Mouse (Mus musculus) ovary, postnatal 14 days (tissue): ENCODE results near the gene Sipa1l1.

Source experiments
- DNase-seq: peaks from one replicate; pipeline ENCODE4 v3.0.0; 2022; ENCODE audit warnings: low spot score

Sipa1l1 gene

GRCm38 (mm10) chr12:82387647-82388046 lies 218.5 kb downstream of the Sipa1l1 start:
- DNase-seq: no peak

GRCm38 (mm10) chr12:82388144-82388543 lies 219.0 kb downstream of the Sipa1l1 start:
- DNase-seq: no peak

- no peak for DNase-seq
Observed at GRCm38 (mm10) chr12:82394118-82394861, 225.2 kb downstream of the Sipa1l1 start.

- DNase-seq: no peak
Observed at GRCm38 (mm10) chr12:82395194-82395593, 226.1 kb downstream of the Sipa1l1 start.

GRCm38 (mm10) chr12:82397193-82397592 lies 228.1 kb downstream of the Sipa1l1 start:
- no peak for DNase-seq

GRCm38 (mm10) chr12:82397751-82398150 lies 228.6 kb downstream of the Sipa1l1 start:
- DNase-seq: no peak

GRCm38 (mm10) chr12:82398926-82399325 lies 229.8 kb downstream of the Sipa1l1 start:
- DNase-seq: no peak

- DNase-seq: no peak
Observed at GRCm38 (mm10) chr12:82399971-82400720, 231.0 kb downstream of the Sipa1l1 start.

GRCm38 (mm10) chr12:82400783-82401182 lies 231.7 kb downstream of the Sipa1l1 start:
- no peak for DNase-seq

GRCm38 (mm10) chr12:82401440-82401839 lies 232.3 kb downstream of the Sipa1l1 start:
- no peak for DNase-seq

- DNase-seq: no peak
Observed at GRCm38 (mm10) chr12:82402635-82403034, 233.5 kb downstream of the Sipa1l1 start.

GRCm38 (mm10) chr12:82407531-82408255 lies 238.6 kb downstream of the Sipa1l1 start:
- DNase-seq: no peak

GRCm38 (mm10) chr12:82408486-82408885 lies 239.4 kb downstream of the Sipa1l1 start:
- no peak for DNase-seq

- no peak for DNase-seq
Observed at GRCm38 (mm10) chr12:82409686-82410472, 240.8 kb downstream of the Sipa1l1 start.

GRCm38 (mm10) chr12:82412291-82413032 lies 243.3 kb downstream of the Sipa1l1 start:
- DNase-seq: no peak

- DNase-seq: no peak
Observed at GRCm38 (mm10) chr12:82415690-82416364, 246.7 kb downstream of the Sipa1l1 start.

GRCm38 (mm10) chr12:82419027-82419426 lies 249.9 kb downstream of the Sipa1l1 start:
- DNase-seq: no peak

- no peak for DNase-seq
Observed at GRCm38 (mm10) chr12:82424783-82425182, 255.7 kb downstream of the Sipa1l1 start.

GRCm38 (mm10) chr12:82425853-82426252 lies 256.7 kb downstream of the Sipa1l1 start:
- no peak for DNase-seq

GRCm38 (mm10) chr12:82427416-82427815 lies 258.3 kb downstream of the Sipa1l1 start:
- no peak for DNase-seq

- no peak for DNase-seq
Observed at GRCm38 (mm10) chr12:82428466-82428865, 259.3 kb downstream of the Sipa1l1 start.
